Mouse (Mus musculus): Measurements from ENCODE around the gene Slc22a23. TPM values are rescaled to one million over a fixed set of nuclear protein-coding genes. Genes with fewer than 3 reads are reported as not detected.

The Slc22a23 gene
- total and polyA plus RNA-seq, 2 experiments from 2014 or later, result 14.9 to 145 TPM

DNA sequence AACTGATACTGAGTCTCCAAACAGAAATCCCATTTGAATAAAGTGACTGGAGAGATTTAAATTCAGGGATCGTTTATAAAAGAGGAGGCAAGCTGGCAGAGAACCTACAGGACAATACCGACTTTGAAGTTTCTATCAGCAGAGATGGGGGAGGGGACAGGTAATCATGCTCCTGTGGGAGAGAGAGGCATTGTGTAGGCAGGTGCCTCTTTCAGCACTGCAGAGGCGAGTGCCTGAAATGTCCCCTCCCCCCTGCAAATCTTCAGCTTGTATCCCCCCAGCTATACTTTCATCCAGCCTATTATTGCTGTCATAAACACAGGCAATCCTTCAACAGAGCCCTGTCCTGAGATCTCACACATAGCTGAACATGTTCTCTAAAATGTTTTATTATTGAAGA lies 43.4 kb downstream of the Slc22a23 start:
- TF ChIP-seq CTCF (IDR thresholded peaks at IDR 0.05), result no peak
- peaks cover 6% of the 10 kb centered on the region; the same call in 1 of the 2 replicates for H3K36me3 ChIP-seq (ENCODE audit: insufficient read depth, low read length)
- H3K27ac ChIP-seq (ENCODE audit: low read depth, low read length), result no peak overlapping the region
- H3K4me2 ChIP-seq (ENCODE audit: low read depth, low read length, poor library complexity, severe bottlenecking), result no peak overlapping the region
- DNase-seq (ENCODE audit: low spot score), result no peak
- no peaks in the 10 kb centered on the region for H3K9me3 ChIP-seq (ENCODE audit: low read length)
- no peak overlapping the region for H3K4me3 ChIP-seq (ENCODE audit: low read depth, low read length)
- 22% methylated on average over 3 of the region's 3 CpGs for WGBS
- no peaks in the 10 kb centered on the region for H3K4me1 ChIP-seq (ENCODE audit: insufficient read depth, low read length)
- H3K27me3 ChIP-seq (ENCODE audit: insufficient read depth, low read length), result no peaks in the 10 kb centered on the region
- 0 out of 2 replicates have a peak, but pooled peaks have one; percentile 20 for ATAC-seq (ENCODE audit: low FRiP score)
- no peak overlapping the region for H3K9ac ChIP-seq (replicated peaks; ENCODE audit: low read length, poor library complexity, severe bottlenecking)

- TF ChIP-seq CTCF (IDR thresholded peaks at IDR 0.05), result peak; percentile 39; the same call in 1 of the 2 replicates
- Histone ChIP-seq H3K4me1 (ENCODE audit: insufficient read depth, low read length) (no peaks in the 10 kb centered on the region), H3K27me3 (ENCODE audit: insufficient read depth, low read length) (no peaks in the 10 kb centered on the region), H3K36me3 (ENCODE audit: insufficient read depth, low read length) (peaks cover 6% of the 10 kb centered on the region; the same call in 1 of the 2 replicates), H3K27ac (ENCODE audit: low read depth, low read length) (no peak overlapping the region), H3K9ac (replicated peaks; ENCODE audit: low read length, poor library complexity, severe bottlenecking) (no peak overlapping the region), H3K4me2 (ENCODE audit: low read depth, low read length, poor library complexity, severe bottlenecking) (no peak overlapping the region), H3K9me3 (ENCODE audit: low read length) (no peaks in the 10 kb centered on the region), H3K4me3 (ENCODE audit: low read depth, low read length) (no peak overlapping the region)
- ATAC-seq (ENCODE audit: low FRiP score) (no peak), DNase-seq (ENCODE audit: low spot score) (no peak)
- whole genome bisulfite sequencing, result 95% methylated on average over 7 of the region's 7 CpGs
Observed at GRCm38 (mm10) chr13:34299351-34300333, 45.3 kb downstream of the Slc22a23 start.

DNA sequence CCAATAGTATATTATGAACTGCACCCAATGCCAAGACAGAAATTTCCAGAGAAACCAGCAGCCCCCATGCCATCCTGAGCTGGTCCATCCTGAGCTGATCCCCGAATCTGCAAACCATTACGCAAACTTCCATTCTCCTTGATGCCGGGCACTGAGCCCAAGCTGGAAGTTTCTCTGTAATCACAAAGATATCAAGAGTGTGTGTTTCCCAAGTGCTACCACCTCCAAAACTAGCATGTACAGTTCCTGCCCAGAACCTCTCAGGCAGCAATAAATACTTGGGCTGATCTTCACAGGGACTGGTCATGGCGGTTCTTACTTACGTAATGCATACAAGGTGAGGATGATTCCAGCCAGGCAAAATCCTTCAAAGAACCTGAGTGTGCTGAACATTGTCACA lies 46.3 kb downstream of the Slc22a23 start:
- WGBS, result 97% methylated on average over 5 of the region's 5 CpGs
- no peaks in the 10 kb centered on the region for H3K4me1 ChIP-seq (ENCODE audit: insufficient read depth, low read length)
- H3K4me3 ChIP-seq (ENCODE audit: low read depth, low read length), result no peak overlapping the region
- ATAC-seq (ENCODE audit: low FRiP score) (no peak), DNase-seq (ENCODE audit: low spot score) (no peak)
- no peak overlapping the region for H3K4me2 ChIP-seq (ENCODE audit: low read depth, low read length, poor library complexity, severe bottlenecking)
- no peak overlapping the region for H3K27ac ChIP-seq (ENCODE audit: low read depth, low read length)
- no peak overlapping the region for H3K9ac ChIP-seq (replicated peaks; ENCODE audit: low read length, poor library complexity, severe bottlenecking)
- H3K27me3 ChIP-seq (ENCODE audit: insufficient read depth, low read length), result no peaks in the 10 kb centered on the region
- H3K36me3 ChIP-seq (ENCODE audit: insufficient read depth, low read length), result peaks cover 4% of the 10 kb centered on the region; the same call in 1 of the 2 replicates
- no peaks in the 10 kb centered on the region for H3K9me3 ChIP-seq (ENCODE audit: low read length)
- no peak for TF ChIP-seq CTCF (IDR thresholded peaks at IDR 0.05)

DNA sequence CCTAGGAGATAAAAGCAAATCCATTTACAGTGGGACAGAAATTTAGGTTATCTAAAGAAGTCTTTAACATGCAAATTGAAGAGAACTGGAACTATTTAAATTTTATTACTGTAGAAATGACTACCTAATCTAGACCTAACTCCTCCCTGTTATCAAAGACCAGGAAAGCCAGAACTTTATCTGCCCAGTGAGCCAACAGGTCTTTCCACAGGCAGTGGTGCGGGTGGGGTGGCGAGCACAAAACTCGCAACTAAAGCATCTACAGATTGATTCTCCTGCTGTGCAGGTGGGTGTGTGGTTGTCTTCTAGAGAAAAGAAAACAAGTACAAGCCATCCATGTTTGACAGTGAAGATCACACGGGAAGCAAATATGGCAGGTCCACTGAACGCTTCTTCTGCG lies 46.9 kb downstream of the Slc22a23 start:
- no peak for TF ChIP-seq CTCF (IDR thresholded peaks at IDR 0.05)
- Histone ChIP-seq H3K36me3 (ENCODE audit: insufficient read depth, low read length) (peaks cover 4% of the 10 kb centered on the region; the same call in 1 of the 2 replicates), H3K9ac (replicated peaks; ENCODE audit: low read length, poor library complexity, severe bottlenecking) (no peak overlapping the region), H3K9me3 (ENCODE audit: low read length) (no peaks in the 10 kb centered on the region), H3K4me2 (ENCODE audit: low read depth, low read length, poor library complexity, severe bottlenecking) (no peak overlapping the region), H3K4me3 (ENCODE audit: low read depth, low read length) (no peak overlapping the region), H3K4me1 (ENCODE audit: insufficient read depth, low read length) (no peaks in the 10 kb centered on the region), H3K27ac (ENCODE audit: low read depth, low read length) (no peak overlapping the region), H3K27me3 (ENCODE audit: insufficient read depth, low read length) (no peaks in the 10 kb centered on the region)
- WGBS, result 94% methylated on average over 6 of the region's 6 CpGs
- ATAC-seq (ENCODE audit: low FRiP score) (no peak), DNase-seq (ENCODE audit: low spot score) (no peak)

GRCm38 (mm10) chr13:34295787-34296435 lies 49.1 kb downstream of the Slc22a23 start:
- DNase-seq (ENCODE audit: low spot score), result no peak
- Histone ChIP-seq H3K4me2 (ENCODE audit: low read depth, low read length, poor library complexity, severe bottlenecking) (no peak overlapping the region), H3K9ac (replicated peaks; ENCODE audit: low read length, poor library complexity, severe bottlenecking) (no peak overlapping the region), H3K27ac (ENCODE audit: low read depth, low read length) (no peak overlapping the region), H3K36me3 (ENCODE audit: insufficient read depth, low read length) (peaks cover 4% of the 10 kb centered on the region; the same call in 1 of the 2 replicates), H3K9me3 (ENCODE audit: low read length) (no peaks in the 10 kb centered on the region), H3K4me1 (ENCODE audit: insufficient read depth, low read length) (no peaks in the 10 kb centered on the region), H3K27me3 (ENCODE audit: insufficient read depth, low read length) (no peaks in the 10 kb centered on the region), H3K4me3 (ENCODE audit: low read depth, low read length) (no peak overlapping the region)
- no peak for ATAC-seq (ENCODE audit: low FRiP score)
- 90% methylated on average over 12 of the region's 12 CpGs for WGBS
- no peak for TF ChIP-seq CTCF (IDR thresholded peaks at IDR 0.05)

Data from midbrain, postnatal 0 days (tissue).